Mouse (Mus musculus): Measurements from ENCODE around the gene B3gnt9. TPM values are rescaled to one million over a fixed set of nuclear protein-coding genes. Genes with fewer than 3 reads are reported as not detected.

B3gnt9 gene
- polyA plus RNA-seq (2014; fragmentation: Illumina TruSeq; extraction: RNeasy Lipid Tissue Mini Kit (QIAGEN cat#74804)): 5.4 TPM

GRCm38 (mm10) chr8:105254966-105255350 lies at the start of gene B3gnt9:
TSS of gene B3gnt9 (minus strand) at chr8:105255153.

GRCm38 (mm10) chr8:105297511-105298192 lies 42.7 kb upstream of the B3gnt9 start, which contains the start of gene E2f4:
TSS of gene E2f4 (plus strand) at chr8:105297663.

GRCm38 (mm10) chr8:105295895-105296573 lies 41.1 kb upstream of the B3gnt9 start, which contains the start of gene Exoc3l:
TSS of gene Exoc3l (minus strand) at chr8:105296101.

GRCm38 (mm10) chr8:105289805-105290460 lies 35.0 kb upstream of the B3gnt9 start, which contains the start of gene 4931428F04Rik:
TSS of gene 4931428F04Rik (minus strand) at chr8:105289864.

GRCm38 (mm10) chr8:105275840-105276239 lies 20.9 kb upstream of the B3gnt9 start, which contains the start of gene Nol3:
TSS of gene Nol3 (plus strand) at chr8:105276140.

GRCm38 (mm10) chr8:105269461-105269947 lies 14.6 kb upstream of the B3gnt9 start, which contains the start of gene Hsf4:
TSS of gene Hsf4 (plus strand) at chr8:105269801.

GRCm38 (mm10) chr8:105264024-105264982 lies 9.3 kb upstream of the B3gnt9 start, which contains the start of the genes Tradd and Fbxl8:
TSS of gene Tradd (minus strand) at chr8:105264609.
TSS of gene Fbxl8 (plus strand) at chr8:105264648.

GRCm38 (mm10) chr8:105224413-105225271 lies 30.3 kb downstream of the B3gnt9 start, which contains the start of gene D230025D16Rik:
TSS of gene D230025D16Rik (plus strand) at chr8:105225145.

Other genes starting within 250 kb of the B3gnt9 start
- not detected for gene Ces3a, start 206.6 kb downstream of the B3gnt9 start, polyA plus RNA-seq (2014; fragmentation: Illumina TruSeq; extraction: RNeasy Lipid Tissue Mini Kit (QIAGEN cat#74804))
- not detected for gene Ces3b, start 171.4 kb downstream of the B3gnt9 start, polyA plus RNA-seq (2014; fragmentation: Illumina TruSeq; extraction: RNeasy Lipid Tissue Mini Kit (QIAGEN cat#74804))
- not detected for gene Ces4a, start 123.4 kb downstream of the B3gnt9 start, polyA plus RNA-seq (2014; fragmentation: Illumina TruSeq; extraction: RNeasy Lipid Tissue Mini Kit (QIAGEN cat#74804))
- 456 TPM for gene Cbfb, start 84.5 kb downstream of the B3gnt9 start, polyA plus RNA-seq (2014; fragmentation: Illumina TruSeq; extraction: RNeasy Lipid Tissue Mini Kit (QIAGEN cat#74804))
- gene D230025D16Rik, start 30.0 kb downstream of the B3gnt9 start, polyA plus RNA-seq (2014; fragmentation: Illumina TruSeq; extraction: RNeasy Lipid Tissue Mini Kit (QIAGEN cat#74804)): 67.4 TPM
- gene Tradd, start 9.5 kb upstream of the B3gnt9 start, polyA plus RNA-seq (2014; fragmentation: Illumina TruSeq; extraction: RNeasy Lipid Tissue Mini Kit (QIAGEN cat#74804)): 0.60 TPM
- gene Fbxl8, start 9.5 kb upstream of the B3gnt9 start, polyA plus RNA-seq (2014; fragmentation: Illumina TruSeq; extraction: RNeasy Lipid Tissue Mini Kit (QIAGEN cat#74804)): not detected
- not detected for gene Hsf4, start 14.6 kb upstream of the B3gnt9 start, polyA plus RNA-seq (2014; fragmentation: Illumina TruSeq; extraction: RNeasy Lipid Tissue Mini Kit (QIAGEN cat#74804))
- not detected for gene Nol3, start 21.0 kb upstream of the B3gnt9 start, polyA plus RNA-seq (2014; fragmentation: Illumina TruSeq; extraction: RNeasy Lipid Tissue Mini Kit (QIAGEN cat#74804))
- gene 4931428F04Rik, start 34.7 kb upstream of the B3gnt9 start, polyA plus RNA-seq (2014; fragmentation: Illumina TruSeq; extraction: RNeasy Lipid Tissue Mini Kit (QIAGEN cat#74804)): 1.3 TPM
- 0.40 TPM for gene Exoc3l, start 40.9 kb upstream of the B3gnt9 start, polyA plus RNA-seq (2014; fragmentation: Illumina TruSeq; extraction: RNeasy Lipid Tissue Mini Kit (QIAGEN cat#74804))
- 3.7 TPM for gene E2f4, start 42.5 kb upstream of the B3gnt9 start, polyA plus RNA-seq (2014; fragmentation: Illumina TruSeq; extraction: RNeasy Lipid Tissue Mini Kit (QIAGEN cat#74804))
- gene Elmo3, start 50.4 kb upstream of the B3gnt9 start, polyA plus RNA-seq (2014; fragmentation: Illumina TruSeq; extraction: RNeasy Lipid Tissue Mini Kit (QIAGEN cat#74804)): 0.63 TPM
- not detected for gene Lrrc29, start 71.1 kb upstream of the B3gnt9 start, polyA plus RNA-seq (2014; fragmentation: Illumina TruSeq; extraction: RNeasy Lipid Tissue Mini Kit (QIAGEN cat#74804))
- 3.2 TPM for gene Tmem208, start 71.2 kb upstream of the B3gnt9 start, polyA plus RNA-seq (2014; fragmentation: Illumina TruSeq; extraction: RNeasy Lipid Tissue Mini Kit (QIAGEN cat#74804))
- 0.26 TPM for gene Fhod1, start 92.8 kb upstream of the B3gnt9 start, polyA plus RNA-seq (2014; fragmentation: Illumina TruSeq; extraction: RNeasy Lipid Tissue Mini Kit (QIAGEN cat#74804))
- not detected for gene Slc9a5, start 93.7 kb upstream of the B3gnt9 start, polyA plus RNA-seq (2014; fragmentation: Illumina TruSeq; extraction: RNeasy Lipid Tissue Mini Kit (QIAGEN cat#74804))
- 0.37 TPM for gene Plekhg4, start 118.1 kb upstream of the B3gnt9 start, polyA plus RNA-seq (2014; fragmentation: Illumina TruSeq; extraction: RNeasy Lipid Tissue Mini Kit (QIAGEN cat#74804))
- not detected for gene Kctd19, start 158.3 kb upstream of the B3gnt9 start, polyA plus RNA-seq (2014; fragmentation: Illumina TruSeq; extraction: RNeasy Lipid Tissue Mini Kit (QIAGEN cat#74804))
- 0.46 TPM for gene Lrrc36, start 158.4 kb upstream of the B3gnt9 start, polyA plus RNA-seq (2014; fragmentation: Illumina TruSeq; extraction: RNeasy Lipid Tissue Mini Kit (QIAGEN cat#74804))
- gene Tppp3, start 216.4 kb upstream of the B3gnt9 start, polyA plus RNA-seq (2014; fragmentation: Illumina TruSeq; extraction: RNeasy Lipid Tissue Mini Kit (QIAGEN cat#74804)): not detected
- gene Zdhhc1, start 241.7 kb upstream of the B3gnt9 start, polyA plus RNA-seq (2014; fragmentation: Illumina TruSeq; extraction: RNeasy Lipid Tissue Mini Kit (QIAGEN cat#74804)): 2.0 TPM

Data from ovary, adult 10 weeks (tissue).